ENCODE assay signal across 41 mouse cellular contexts in genomic region chr10:78700881-78701280, GRCm38 (mm10). TPM values are rescaled to one million over a fixed set of nuclear protein-coding genes. Genes with fewer than 3 reads are reported as not detected.
"Had no signal": no experiment of that assay in that cellular context is flagged by ENCODE, and none has a peak within 500 bp of the region (broad histone marks: within the 10 kb centered on the region; RNA-seq: fewer than 3 reads in every experiment).

No protein-coding gene starts in this region.

- H3K9ac ChIP-seq: heart, embryonic 12.5 days; hindbrain, embryonic 12.5 days; hindbrain, embryonic 14.5 days; intestine, embryonic 15.5 days; limb, embryonic 13.5 days; limb, embryonic 15.5 days; liver, embryonic 12.5 days; liver, embryonic 14.5 days had no signal

- H3K27ac ChIP-seq: gastrocnemius, adult 2 months; hindbrain, embryonic 10.5 days; hindbrain, embryonic 12.5 days; hindbrain, embryonic 14.5 days; intestine, embryonic 15.5 days; layer of hippocampus, adult 2 months; limb, embryonic 13.5 days; limb, embryonic 15.5 days; liver, embryonic 12.5 days; liver, embryonic 14.5 days had no signal

- DNase-seq: gastrocnemius, adult 2 months; gastrocnemius, postnatal 10 days; gastrocnemius, postnatal 25 days; heart, postnatal 10 days; heart, postnatal 4 days; kidney, adult 18-20 months; kidney, adult 8-10 months; kidney, postnatal 10 days; kidney, postnatal 25 days; kidney, postnatal 4 days; layer of hippocampus, adult 9-11 months; layer of hippocampus, postnatal 36 days; left cerebral cortex, postnatal 4 days had no signal

- H3K36me3 ChIP-seq: heart, embryonic 12.5 days; hindbrain, embryonic 10.5 days; hindbrain, embryonic 12.5 days; intestine, embryonic 15.5 days; limb, embryonic 13.5 days; limb, embryonic 15.5 days; liver, embryonic 12.5 days had no signal

- H3K4me3 ChIP-seq: gastrocnemius, adult 2 months; heart, embryonic 12.5 days; hindbrain, embryonic 10.5 days; hindbrain, embryonic 12.5 days; intestine, embryonic 15.5 days; layer of hippocampus, adult 2 months; limb, embryonic 13.5 days; limb, embryonic 15.5 days; liver, embryonic 12.5 days had no signal

- H3K9me3 ChIP-seq: heart, embryonic 12.5 days; hindbrain, embryonic 10.5 days; hindbrain, embryonic 12.5 days; intestine, embryonic 15.5 days; limb, embryonic 13.5 days; limb, embryonic 15.5 days; liver, embryonic 12.5 days had no signal

- ATAC-seq: hindbrain, embryonic 16.5 days; inflammation-experienced regulatory T-cells, adult 6 months; intestine, embryonic 15.5 days; intestine, postnatal 0 days; liver, embryonic 12.5 days had no signal

- H3K27me3 ChIP-seq: heart, embryonic 12.5 days; hindbrain, embryonic 12.5 days; intestine, embryonic 15.5 days; limb, embryonic 13.5 days; limb, embryonic 15.5 days; liver, embryonic 12.5 days had no signal

- H3K4me1 ChIP-seq: heart, embryonic 12.5 days; hindbrain, embryonic 10.5 days; hindbrain, embryonic 12.5 days; intestine, embryonic 15.5 days; limb, embryonic 13.5 days; limb, embryonic 15.5 days; liver, embryonic 12.5 days had no signal

RNA-seq across cellular contexts. Expression of gene Casp14, which starts 17.2 kb away (rescaled TPM):
- total RNA-seq: gastrocnemius, adult 2 months; gastrocnemius, postnatal 10 days; gastrocnemius, postnatal 25 days; gastrocnemius, postnatal 4 days; granulocyte monocyte progenitor cell, adult 5-6 weeks; heart, postnatal 10 days; heart, postnatal 25 days; heart, postnatal 4 days; layer of hippocampus, adult 2 months; layer of hippocampus, postnatal 14 days; layer of hippocampus, postnatal 36 days; left cerebral cortex, adult 18-20 months; left cerebral cortex, adult 8-10 months; left cerebral cortex, postnatal 10 days; left cerebral cortex, postnatal 25 days; left cerebral cortex, postnatal 4 days; liver, adult 2 months had no signal
- polyA plus RNA-seq: heart, embryonic 12.5 days; heart, embryonic 14.5 days; heart, embryonic 16.5 days; hindbrain, embryonic 12.5 days; hindbrain, embryonic 14.5 days; hindbrain, embryonic 16.5 days; inflammation-experienced regulatory T-cells, adult 6 months; kidney, embryonic 14.5 days; kidney, embryonic 16.5 days; liver, adult 2 months; liver, embryonic 12.5 days; liver, embryonic 14.5 days; liver, embryonic 16.5 days had no signal

RNA-seq across cellular contexts. Expression of gene Ccdc105, which starts 52.0 kb away (rescaled TPM):
- total RNA-seq: gastrocnemius, adult 2 months; gastrocnemius, postnatal 10 days; gastrocnemius, postnatal 25 days; gastrocnemius, postnatal 4 days; granulocyte monocyte progenitor cell, adult 5-6 weeks; heart, postnatal 10 days; heart, postnatal 25 days; heart, postnatal 4 days; liver, adult 2 months had no signal
- polyA plus RNA-seq: heart, embryonic 12.5 days; heart, embryonic 14.5 days; heart, embryonic 16.5 days; inflammation-experienced regulatory T-cells, adult 6 months; intestine, postnatal 0 days; kidney, embryonic 14.5 days; kidney, embryonic 16.5 days; limb, embryonic 11.5 days; liver, adult 2 months; liver, embryonic 12.5 days; liver, embryonic 14.5 days; liver, embryonic 16.5 days had no signal
